Mouse (Mus musculus): ENCODE results near the gene Cisd2.

Cisd2 gene

GRCm38 (mm10) chr3:135409219-135409618 lies 14.5 kb downstream of the Cisd2 start:
- no peak for DNase-seq

GRCm38 (mm10) chr3:135407351-135407750 lies 16.4 kb downstream of the Cisd2 start:
- no peak for DNase-seq

GRCm38 (mm10) chr3:135404599-135404998 lies 19.1 kb downstream of the Cisd2 start:
- no peak for DNase-seq

- DNase-seq, result no peak
Observed at GRCm38 (mm10) chr3:135403856-135404255, 19.9 kb downstream of the Cisd2 start.

GRCm38 (mm10) chr3:135403211-135403610 lies 20.5 kb downstream of the Cisd2 start:
- DNase-seq, result no peak

GRCm38 (mm10) chr3:135402201-135402658 lies 21.5 kb downstream of the Cisd2 start:
- peak; percentile 92 for DNase-seq

- DNase-seq, result no peak
Observed at GRCm38 (mm10) chr3:135397112-135397511, 26.6 kb downstream of the Cisd2 start.

GRCm38 (mm10) chr3:135396081-135396480 lies 27.6 kb downstream of the Cisd2 start:
- peak; percentile 5 for DNase-seq

- DNase-seq, result peak; percentile 6
Observed at GRCm38 (mm10) chr3:135395085-135395484, 28.6 kb downstream of the Cisd2 start.

GRCm38 (mm10) chr3:135393186-135393585 lies 30.5 kb downstream of the Cisd2 start:
- no peak for DNase-seq

GRCm38 (mm10) chr3:135379868-135380267 lies 43.9 kb downstream of the Cisd2 start:
- no peak for DNase-seq

GRCm38 (mm10) chr3:135377445-135377844 lies 46.3 kb downstream of the Cisd2 start:
- DNase-seq, result no peak

- DNase-seq, result no peak
Observed at GRCm38 (mm10) chr3:135375836-135376235, 47.9 kb downstream of the Cisd2 start.

GRCm38 (mm10) chr3:135357394-135357793 lies 66.3 kb downstream of the Cisd2 start:
- no peak for DNase-seq
